Mouse (Mus musculus) ES-E14 (cell line): ENCODE measurements around the gene Tmem150a. TPM values are rescaled to one million over a fixed set of nuclear protein-coding genes. Genes with fewer than 3 reads are reported as not detected.

Experiments used
- DNase-seq: peaks from one replicate; pipeline ENCODE4 v3.0.0-alpha.2; 2013; ENCODE audit warnings: low read depth, low spot score
- H3K27ac ChIP-seq: 2 replicates; pipeline ENCODE4 v1.5.1; 2012; ENCODE audit warnings: low read depth, mild to moderate bottlenecking, low read length, moderate library complexity, mixed read lengths; ENCODE audit not compliant: poor library complexity, insufficient read depth, severe bottlenecking
- H3K36me3 ChIP-seq: 2 replicates; pipeline ENCODE4 v1.6.1; 2012; ENCODE audit warnings: mild to moderate bottlenecking, low read length, moderate library complexity, mixed read lengths; ENCODE audit not compliant: control insufficient read depth, poor library complexity, insufficient read depth, severe bottlenecking
- H3K4me1 ChIP-seq, 2 experiments: fragments of 150-350 bp in 1 of 2; sonication (generic) in 1 of 2; 2 replicates each; pipeline ENCODE4 v1.6.1; 2012; ENCODE audit warnings: low read length in 2 of 2, mild to moderate bottlenecking in 1 of 2, mixed read lengths in 1 of 2; ENCODE audit not compliant: control insufficient read depth in 2 of 2, insufficient read depth in 2 of 2, poor library complexity in 1 of 2
- H3K4me3 ChIP-seq, 2 experiments: fragments of 150-350 bp in 1 of 2; sonication (generic) in 1 of 2; 2 replicates each; pipeline ENCODE4 v1.5.1; 2012; ENCODE audit warnings: low read length in 2 of 2, low read depth in 1 of 2, mild to moderate bottlenecking in 1 of 2, mixed read lengths in 1 of 2; ENCODE audit not compliant: insufficient read depth in 1 of 2, poor library complexity in 1 of 2, severe bottlenecking in 1 of 2
- H3K9ac ChIP-seq: 2 replicates; pipeline ENCODE4 v1.6.1; 2012; ENCODE audit warnings: low read depth, mild to moderate bottlenecking, low read length, mixed read lengths; ENCODE audit not compliant: poor library complexity, insufficient read depth, severe bottlenecking
- H3K9me3 ChIP-seq: fragments of 150-350 bp; sonication (generic); 2 replicates; pipeline ENCODE4 v1.6.1; 2012; ENCODE audit warnings: low read depth, mild to moderate bottlenecking, low read length; ENCODE audit not compliant: control insufficient read depth, insufficient read depth
- CHD2 ChIP-seq: IDR thresholded peaks from 2 replicates; pipeline ENCODE4 v1.6.1; 2014; ENCODE audit warnings: mild to moderate bottlenecking, low read depth, low read length, inconsistent platforms
- HCFC1 ChIP-seq: IDR thresholded peaks from 2 replicates; pipeline ENCODE4 v1.6.1; 2012; ENCODE audit warnings: low read length, inconsistent platforms, borderline replicate concordance; ENCODE audit not compliant: insufficient read depth
- MAFK ChIP-seq: IDR thresholded peaks from 2 replicates; pipeline ENCODE4 v1.6.1; 2014; ENCODE audit warnings: mild to moderate bottlenecking, low read depth, low read length, inconsistent platforms; ENCODE audit not compliant: insufficient read depth
- ZC3H11A ChIP-seq: IDR thresholded peaks from 2 replicates; pipeline ENCODE4 v1.6.1; 2012; ENCODE audit warnings: low read depth, mild to moderate bottlenecking, inconsistent platforms, low read length, borderline replicate concordance
- ZNF384 ChIP-seq: IDR thresholded peaks from 2 replicates; pipeline ENCODE4 v1.6.1; 2012; ENCODE audit warnings: low read depth, low read length, inconsistent platforms
- in situ Hi-C, 2 experiments: fragments of 600-800 bp; cut with MboI; formaldehyde crosslinking; loops; one replicate each; pipeline ENCODE4 v1.15.1; 2025; ENCODE audit warnings: low sequenced_read_pairs in 2 of 2, inconsistent platforms in 1 of 2; ENCODE audit not compliant: unreplicated experiment in 2 of 2
- total RNA-seq: library from RNA; depleted of rRNA; stranded (reverse); fragments of 300-350 nt; gene quantifications from 2 replicates; pipeline ENCODE4 v1.2.3, GENCODE M21; 2012; rRNA removed

Gene Tmem150a
- 21.2 and 26.1 TPM in 2 replicates for total RNA-seq

DNA sequence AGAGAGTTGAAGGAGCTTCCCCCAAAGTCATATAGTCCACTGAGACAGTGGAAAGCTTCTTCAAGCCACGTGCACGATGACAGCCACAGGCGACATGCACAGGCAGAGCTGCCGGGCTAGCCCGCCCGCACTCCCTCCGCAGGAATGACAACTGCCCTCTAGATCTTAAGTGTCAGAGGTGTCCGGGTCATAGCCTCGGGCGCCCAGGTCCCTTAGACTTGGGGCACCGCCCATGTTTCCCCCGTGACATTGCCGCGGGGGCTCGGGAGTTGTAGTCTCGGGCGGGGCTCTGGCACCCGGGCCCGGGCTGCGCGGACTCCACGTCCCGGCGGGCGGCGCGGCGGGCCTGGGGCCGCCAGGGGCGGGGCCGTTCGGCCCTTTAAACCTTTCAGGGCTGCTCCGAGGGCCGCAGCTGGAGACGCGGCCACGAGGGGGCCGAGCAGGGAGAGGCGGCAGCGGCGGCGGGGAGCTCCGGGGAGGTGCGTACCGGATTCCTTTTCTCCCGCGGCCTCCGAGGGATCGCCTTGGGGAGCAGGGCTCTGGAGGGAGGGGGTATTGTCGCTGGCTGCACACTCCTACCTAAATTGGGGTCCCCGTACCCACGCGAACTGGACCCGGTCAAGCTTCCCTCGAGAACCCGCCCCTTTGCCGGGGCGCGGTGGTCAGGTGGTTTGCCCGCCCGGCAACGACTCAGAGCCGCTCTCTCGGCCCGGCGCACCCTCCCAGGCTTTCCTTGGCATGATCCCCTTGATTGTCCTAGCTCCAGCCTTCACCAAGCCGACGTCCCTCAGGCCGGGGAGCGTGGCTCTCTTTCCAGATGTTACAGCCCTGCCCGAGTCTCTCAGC is at the start of gene Tmem150a:
TSS of gene Tmem150a (plus strand) at position 382 of the 846 bp plus-strand sequence.
- H3K9me3 ChIP-seq, result no peaks in the 10 kb centered on the region
- peak within 1 kb of the TSS; percentile 74 for H3K9ac ChIP-seq
- no peaks in the 10 kb centered on the region; a peak in 1 of 4 replicates for H3K4me1 ChIP-seq
- peak; percentile 93 for DNase-seq
- H3K27ac ChIP-seq, result no peak within 1 kb of the TSS
- H3K36me3 ChIP-seq, result peaks cover 14% of the 10 kb centered on the region
- TF ChIP-seq ZNF384 (no peak), HCFC1 (peak; percentile 85)
- in situ Hi-C loops, result no loop called here
- peak within 1 kb of the TSS; percentile 68 to 86 for H3K4me3 ChIP-seq

DNA sequence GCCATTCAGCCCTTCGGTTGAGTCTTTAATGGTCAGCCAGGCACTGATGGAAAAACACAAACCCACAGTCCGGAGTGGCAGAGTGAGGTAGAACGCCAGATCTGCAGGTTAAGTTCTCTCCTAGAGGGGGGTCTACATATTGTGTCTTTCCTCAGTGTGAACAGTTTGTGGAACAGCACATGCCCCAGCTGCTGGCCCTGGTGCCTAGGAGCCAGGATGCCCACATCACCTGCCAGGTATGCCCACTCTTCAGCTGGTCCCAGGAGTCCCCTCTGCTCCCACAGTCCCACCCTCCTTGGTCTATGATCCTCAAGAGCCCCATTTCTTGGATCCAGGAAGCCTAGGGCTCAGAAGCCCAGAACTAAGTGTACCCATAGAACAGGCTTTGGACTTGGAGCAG is 43.0 kb upstream of the Tmem150a start:
- no peak overlapping the region for H3K9ac ChIP-seq
- DNase-seq, result no peak
- TF ChIP-seq HCFC1, result no peak
- TF ChIP-seq CHD2, result no peak
- no peaks in the 10 kb centered on the region for H3K4me1 ChIP-seq
- H3K9me3 ChIP-seq, result no peaks in the 10 kb centered on the region
- H3K4me3 ChIP-seq, result no peak overlapping the region
- in situ Hi-C loops, result no loop called here
- H3K27ac ChIP-seq, result no peak overlapping the region
- peaks cover under 1% of the 10 kb centered on the region for H3K36me3 ChIP-seq

DNA sequence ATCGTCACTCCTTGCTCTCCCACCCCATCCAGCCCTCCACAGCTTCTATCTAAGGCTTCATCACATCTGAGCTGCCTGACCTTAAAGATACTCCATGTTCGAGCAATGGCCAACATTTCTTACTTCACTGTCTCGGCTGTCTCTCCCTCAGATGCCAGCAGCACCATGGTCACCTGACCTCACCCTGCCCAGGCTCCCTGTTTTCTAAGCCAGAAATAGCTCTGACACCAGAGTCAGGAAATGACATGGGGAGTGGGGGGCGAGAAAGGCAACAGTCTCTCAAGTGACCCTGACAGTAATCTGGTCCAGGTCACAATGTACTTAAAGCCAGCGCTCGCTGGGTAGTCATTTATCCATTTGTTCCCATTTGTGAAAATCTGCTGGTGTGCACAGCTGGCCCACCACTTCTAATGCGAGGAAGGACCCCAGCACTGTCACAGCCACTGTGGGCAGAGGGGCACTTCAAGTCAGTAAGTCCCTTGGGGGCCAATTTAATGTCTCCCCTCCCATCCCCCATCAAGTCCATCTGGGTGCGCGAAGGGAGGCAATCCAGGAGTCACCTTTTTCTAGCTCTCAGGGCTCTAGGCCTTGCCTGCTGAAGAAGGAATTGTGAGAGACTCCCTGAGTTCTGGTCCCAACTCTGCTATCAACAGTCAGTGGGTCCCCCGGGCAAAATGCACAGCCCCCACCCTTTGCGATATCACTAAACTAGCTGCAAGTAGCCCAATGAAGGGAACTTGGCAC is 42.0 kb upstream of the Tmem150a start:
- in situ Hi-C loops, result no loop called here
- no peaks in the 10 kb centered on the region for H3K9me3 ChIP-seq
- H3K27ac ChIP-seq, result no peak overlapping the region
- H3K9ac ChIP-seq, result no peak overlapping the region
- no peak overlapping the region for H3K4me3 ChIP-seq
- DNase-seq, result no peak
- no peak for TF ChIP-seq MAFK
- TF ChIP-seq CHD2, result no peak
- TF ChIP-seq ZNF384, result no peak
- no peaks in the 10 kb centered on the region for H3K4me1 ChIP-seq
- peaks cover 7% of the 10 kb centered on the region for H3K36me3 ChIP-seq

DNA sequence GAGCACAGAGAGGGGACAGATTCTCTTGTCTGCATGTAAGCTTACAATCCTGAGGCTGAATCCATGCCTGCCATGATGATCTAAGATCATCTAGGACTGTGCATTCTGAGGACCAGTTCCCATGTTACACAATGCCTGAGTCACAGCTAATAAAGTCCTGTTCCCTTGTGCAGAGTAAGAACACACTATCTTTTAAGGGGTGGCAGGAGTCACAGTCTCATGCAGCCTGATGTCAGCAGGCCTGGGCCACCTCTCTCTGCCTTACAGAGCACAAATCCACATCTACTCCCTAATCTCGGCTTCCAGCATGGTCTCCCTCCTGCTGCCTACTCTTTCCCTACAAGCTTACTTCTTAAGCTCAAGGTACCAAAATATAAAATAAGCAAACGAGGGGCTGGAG is 39.9 kb upstream of the Tmem150a start:
- Histone ChIP-seq H3K9ac (no peak overlapping the region), H3K9me3 (no peaks in the 10 kb centered on the region), H3K4me1 (no peaks in the 10 kb centered on the region), H3K36me3 (peaks cover 13% of the 10 kb centered on the region), H3K4me3 (no peak overlapping the region), H3K27ac (no peak overlapping the region)
- DNase-seq, result no peak
- in situ Hi-C loops, result no loop called here
- TF ChIP-seq ZNF384 (no peak), HCFC1 (no peak), CHD2 (no peak), MAFK (no peak), ZC3H11A (no peak)
